Mouse (Mus musculus) kidney, adult 2 months (tissue): ENCODE results near the gene Lnx2. TPM values are rescaled to one million over a fixed set of nuclear protein-coding genes. Genes with fewer than 3 reads are reported as not detected.

Source experiments
- DNase-seq: peaks from one replicate; pipeline ENCODE4 v3.0.0; 2021
- H3K27ac ChIP-seq: fragments of 200-500 bp; 2 replicates; pipeline ENCODE4 v1.5.1; 2012; ENCODE audit warnings: low read depth, low read length, control low read depth, inconsistent platforms; ENCODE audit not compliant: insufficient read depth
- H3K27me3 ChIP-seq: fragments of 200-500 bp; replicated peaks from 2 replicates; pipeline ENCODE4 v1.6.1; 2012; ENCODE audit warnings: mild to moderate bottlenecking, moderate library complexity, low read length, inconsistent platforms; ENCODE audit not compliant: control insufficient read depth, insufficient read depth
- H3K36me3 ChIP-seq: fragments of 200-500 bp; 2 replicates; pipeline ENCODE4 v1.6.1; 2012; ENCODE audit warnings: mild to moderate bottlenecking, moderate library complexity, low read length, inconsistent platforms; ENCODE audit not compliant: control insufficient read depth, insufficient read depth
- H3K4me1 ChIP-seq: fragments of 200-500 bp; 2 replicates; pipeline ENCODE4 v1.6.1; 2011; ENCODE audit warnings: low read length; ENCODE audit not compliant: control insufficient read depth, insufficient read depth
- H3K4me3 ChIP-seq: fragments of 200-500 bp; 2 replicates; pipeline ENCODE4 v1.5.1; 2011; ENCODE audit warnings: mild to moderate bottlenecking, low read depth, low read length, control low read depth; ENCODE audit not compliant: insufficient read depth
- CTCF ChIP-seq: fragments of 200-500 bp; conservative IDR thresholded peaks from 2 replicates; pipeline ENCODE4 v1.5.1; 2011; ENCODE audit warnings: low read depth, mild to moderate bottlenecking, control low read depth, low read length, moderate library complexity, mixed read lengths; ENCODE audit not compliant: insufficient read depth, insufficient read length
- POLR2A ChIP-seq: fragments of 200-500 bp; IDR thresholded peaks from one replicate; pipeline ENCODE4 v1.6.1; 2011; ENCODE audit warnings: low read depth, low read length, control low read depth
- WGBS: fragments of 180-500 bp; shearing (Covaris S2); methylation state at CpG from one replicate; pipeline ENCODE4 v1.1.7; 2018; 5-methylcytosine and 5-hydroxymethylcytosine counted together
- polyA plus RNA-seq: library from polyadenylated mRNA; depleted of rRNA; stranded (reverse); fragments of >200 nt; gene quantifications from 2 replicates; pipeline ENCODE4 v1.2.3, GENCODE M21; 2012

Lnx2 gene
- polyA plus RNA-seq, 1 experiment = 24.1 TPM

DNA sequence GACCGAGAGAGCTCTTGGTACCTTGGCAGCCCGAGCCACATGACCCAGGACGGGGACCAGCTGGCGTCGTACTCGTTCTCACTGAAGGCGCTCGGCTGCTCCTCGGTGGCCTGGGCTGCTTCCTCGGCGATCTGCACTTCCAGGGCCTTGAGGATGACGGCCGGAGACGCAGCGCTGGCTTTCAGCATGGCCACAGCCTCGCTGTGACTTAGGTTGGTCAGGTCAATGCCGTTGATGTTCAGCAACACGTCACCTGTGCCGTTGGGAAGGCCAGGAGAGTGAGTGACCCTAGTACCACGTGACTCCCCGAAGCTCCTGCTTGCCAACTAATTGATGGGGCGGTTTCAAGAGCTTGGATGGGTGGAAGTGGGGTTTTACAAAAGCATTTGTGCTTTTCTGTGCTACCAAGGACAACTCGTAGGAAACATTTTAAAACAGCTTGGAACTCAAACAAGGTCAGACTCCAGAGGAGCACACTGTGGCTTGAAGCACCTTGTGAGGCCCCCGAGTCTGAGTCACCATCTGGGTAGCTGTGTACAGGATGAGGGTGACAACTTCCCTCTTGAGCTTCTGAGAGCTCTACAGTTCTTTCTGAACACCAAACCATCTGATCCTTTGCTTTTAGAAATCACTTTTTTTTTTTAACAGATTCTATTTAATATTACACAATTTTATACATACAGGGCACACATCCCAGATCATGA is 51.9 kb downstream of the Lnx2 start:
- no peak for DNase-seq
- Histone ChIP-seq H3K4me1 (no peaks in the 10 kb centered on the region), H3K27me3 (no peaks in the 10 kb centered on the region), H3K27ac (no peak overlapping the region), H3K36me3 (peaks cover 6% of the 10 kb centered on the region), H3K4me3 (no peak overlapping the region)
- TF ChIP-seq CTCF (no peak), POLR2A (no peak)
- 71% methylated on average over 24 of the region's 24 CpGs for WGBS

GRCm38 (mm10) chr5:147023245-147023970 is 53.0 kb downstream of the Lnx2 start:
- H3K4me3 ChIP-seq = no peak overlapping the region
- H3K36me3 ChIP-seq = peaks cover 5% of the 10 kb centered on the region
- no peak overlapping the region for H3K27ac ChIP-seq
- 90% methylated on average over 18 of the region's 18 CpGs for WGBS
- H3K27me3 ChIP-seq = no peaks in the 10 kb centered on the region
- no peaks in the 10 kb centered on the region for H3K4me1 ChIP-seq
- no peak for TF ChIP-seq POLR2A
- DNase-seq = no peak

DNA sequence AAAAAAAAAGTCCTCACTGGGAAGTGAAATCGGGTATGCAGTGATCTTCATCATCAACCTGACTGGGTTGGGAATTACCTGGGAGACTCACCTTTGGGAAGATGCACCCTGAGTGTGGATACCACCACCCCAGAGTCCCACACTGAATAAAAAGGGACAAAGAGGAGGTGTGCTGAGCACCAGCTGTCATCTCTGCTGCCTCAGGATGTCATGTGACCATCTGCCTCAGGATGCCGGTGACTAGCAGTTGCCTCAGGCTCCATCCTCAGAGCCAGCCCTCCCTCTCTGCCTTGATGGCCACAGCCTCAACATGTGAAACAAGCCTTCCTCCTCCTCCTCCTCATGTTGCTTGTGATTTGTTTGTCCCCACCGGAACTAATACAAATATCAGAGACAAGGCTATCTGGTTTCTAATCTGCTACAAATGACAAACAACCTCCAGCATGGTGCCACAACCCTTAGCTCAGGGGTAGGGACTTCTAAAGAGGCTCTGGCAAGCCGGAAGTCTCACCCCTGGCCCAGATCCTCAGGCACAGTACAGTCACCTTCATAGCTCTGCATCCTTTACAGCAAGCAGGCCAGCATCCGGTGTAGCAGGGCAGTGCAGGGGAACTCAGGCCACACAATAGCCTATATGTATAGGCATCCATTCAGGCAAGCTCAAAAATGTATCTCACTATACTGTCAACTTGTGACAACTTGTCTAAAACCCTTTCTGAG is 54.7 kb downstream of the Lnx2 start:
- H3K4me3 ChIP-seq = no peak overlapping the region
- no peak for TF ChIP-seq CTCF
- no peak for TF ChIP-seq POLR2A
- 74% methylated on average over 5 of the region's 5 CpGs for WGBS
- peaks cover 6% of the 10 kb centered on the region; the same call in 1 of the 2 replicates for H3K4me1 ChIP-seq
- no peak for DNase-seq
- no peaks in the 10 kb centered on the region for H3K27me3 ChIP-seq
- no peak overlapping the region for H3K27ac ChIP-seq
- peaks cover 4% of the 10 kb centered on the region; the same call in 1 of the 2 replicates for H3K36me3 ChIP-seq

- 89% methylated on average over 11 of the region's 11 CpGs for WGBS
- no peak overlapping the region for H3K4me3 ChIP-seq
- DNase-seq = no peak
- H3K27me3 ChIP-seq = no peaks in the 10 kb centered on the region
- TF ChIP-seq POLR2A = no peak
- H3K4me1 ChIP-seq = peaks cover 10% of the 10 kb centered on the region; the same call in 1 of the 2 replicates
- peaks cover 2% of the 10 kb centered on the region; the same call in 1 of the 2 replicates for H3K36me3 ChIP-seq
- H3K27ac ChIP-seq = no peak overlapping the region
Measured at GRCm38 (mm10) chr5:147020579-147020978, 55.8 kb downstream of the Lnx2 start.

- H3K36me3 ChIP-seq = peaks cover 2% of the 10 kb centered on the region; the same call in 1 of the 2 replicates
- DNase-seq = no peak
- no peaks in the 10 kb centered on the region for H3K27me3 ChIP-seq
- H3K27ac ChIP-seq = no peak overlapping the region
- peaks cover 10% of the 10 kb centered on the region; the same call in 1 of the 2 replicates for H3K4me1 ChIP-seq
- H3K4me3 ChIP-seq = no peak overlapping the region
- WGBS = 71% methylated on average over 11 of the region's 11 CpGs
- TF ChIP-seq POLR2A (no peak), CTCF (no peak)
Measured at GRCm38 (mm10) chr5:147018761-147019160, 57.6 kb downstream of the Lnx2 start.

DNA sequence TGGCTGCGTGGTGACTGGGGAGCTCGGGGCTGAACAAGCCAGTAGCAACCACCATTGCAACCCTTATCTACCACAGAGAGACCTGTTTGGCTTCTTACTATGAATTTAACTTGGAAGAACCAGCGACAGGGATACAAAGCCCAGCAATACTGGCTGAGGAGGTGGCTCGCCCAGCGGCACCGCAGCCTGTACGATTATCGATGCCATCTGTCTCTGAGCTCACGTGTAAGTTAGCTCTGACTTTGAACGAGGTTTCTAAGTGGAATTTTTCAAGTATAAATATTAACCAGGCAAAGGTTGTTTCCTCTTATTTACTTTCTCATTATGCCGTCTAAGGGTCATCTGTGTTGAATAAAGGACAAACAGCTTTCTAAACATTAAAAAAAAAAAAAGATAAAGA is 58.9 kb downstream of the Lnx2 start:
- no peak for TF ChIP-seq POLR2A
- no peak for TF ChIP-seq CTCF
- Histone ChIP-seq H3K4me3 (no peak overlapping the region), H3K27ac (peak overlapping the region; percentile 76), H3K36me3 (peaks cover 2% of the 10 kb centered on the region; the same call in 1 of the 2 replicates), H3K4me1 (peaks cover 10% of the 10 kb centered on the region; the same call in 1 of the 2 replicates), H3K27me3 (no peaks in the 10 kb centered on the region)
- WGBS = 38% methylated on average over 11 of the region's 11 CpGs
- DNase-seq = peak; percentile 75

DNA sequence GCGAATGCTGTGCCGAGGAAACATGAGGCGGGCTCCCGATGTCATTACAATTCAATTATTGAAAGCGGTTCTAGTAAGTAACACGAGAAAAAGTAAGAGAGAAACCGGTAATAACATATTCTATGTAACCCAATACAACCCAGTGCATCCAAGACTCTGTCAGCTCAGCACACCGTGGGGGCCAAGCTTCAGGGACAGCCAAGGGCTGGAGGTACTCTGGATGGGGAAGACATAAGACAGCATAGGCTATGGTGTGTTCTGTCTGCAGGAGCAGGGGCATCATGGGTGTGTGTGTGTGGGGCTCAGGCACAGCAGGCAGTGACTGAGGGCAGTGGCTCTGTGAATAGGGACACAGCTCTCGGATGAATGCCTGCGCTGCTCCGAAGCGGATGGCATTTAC is 59.8 kb downstream of the Lnx2 start:
- no peak overlapping the region for H3K4me3 ChIP-seq

More for the DNA sequence above, 59.8 kb downstream of the Lnx2 start:
- Histone ChIP-seq H3K36me3 (peaks cover 2% of the 10 kb centered on the region; the same call in 1 of the 2 replicates), H3K4me1 (peaks cover 10% of the 10 kb centered on the region; the same call in 1 of the 2 replicates), H3K27ac (no peak overlapping the region), H3K27me3 (no peaks in the 10 kb centered on the region)
- no peak for TF ChIP-seq POLR2A
- no peak for TF ChIP-seq CTCF
- no peak for DNase-seq
- WGBS = 64% methylated on average over 12 of the region's 12 CpGs
